Mouse (Mus musculus) erythroblast, embryonic 14.5 days (primary cell): Measurements from ENCODE around the gene Faf1.

Experiments used
- GATA1 ChIP-seq: IDR thresholded peaks from 2 replicates; pipeline ENCODE4 v1.6.1; 2012; ENCODE audit warnings: low read length, inconsistent platforms, mixed read lengths
- TAL1 ChIP-seq: IDR thresholded peaks from 3 replicates; pipeline ENCODE4 v1.6.1; 2012; ENCODE audit warnings: low read length, inconsistent platforms, mixed read lengths

DNA sequence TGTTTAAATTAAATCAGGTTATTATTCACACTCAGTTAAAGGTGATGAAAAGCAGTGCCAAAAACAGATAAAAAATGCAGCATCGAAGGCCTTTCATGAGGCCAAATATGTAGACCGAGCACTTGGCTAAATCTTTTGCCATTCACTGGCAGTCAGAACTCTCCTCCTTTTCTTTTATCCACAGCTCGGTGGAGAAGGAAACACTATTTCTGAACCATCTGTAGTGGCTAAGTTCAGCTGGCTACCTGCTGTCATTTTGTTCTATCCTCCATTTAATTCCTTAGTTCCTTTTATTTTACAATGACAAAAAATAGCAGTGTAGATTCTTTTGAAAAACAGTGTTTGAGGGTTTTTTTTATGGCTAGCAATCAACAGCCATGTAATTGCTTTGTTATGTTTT is 186.6 kb downstream of the Faf1 start:
- TF ChIP-seq GATA1 (no peak), TAL1 (no peak)
